In the genomic region with DNA sequence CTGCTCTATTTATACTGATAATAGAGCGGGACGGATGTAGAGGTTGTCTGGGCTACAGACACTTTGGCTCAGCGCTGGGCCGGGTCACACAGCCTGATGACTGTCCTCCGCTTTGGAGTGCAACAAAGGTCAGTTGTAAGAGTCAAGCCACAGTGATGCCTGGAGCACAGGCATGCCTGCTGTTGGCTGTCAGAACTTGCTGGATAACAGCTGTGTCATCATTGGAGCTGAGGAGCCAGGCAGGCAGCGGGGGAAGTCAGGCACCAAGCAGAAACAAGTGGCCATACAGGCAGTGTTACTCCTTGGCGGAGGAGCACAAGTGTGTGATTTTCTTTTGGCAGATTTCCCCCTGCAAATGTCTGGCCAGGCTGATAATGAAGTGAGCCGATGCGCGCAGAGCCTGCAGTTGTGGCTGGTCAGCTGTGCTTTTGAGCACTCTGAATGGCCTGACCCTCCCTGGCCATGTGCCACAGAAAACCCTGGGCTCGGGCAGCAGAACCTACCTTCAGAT, we compare ENCODE assay signal across 8 mouse cellular contexts. TPM values are rescaled to one million over a fixed set of nuclear protein-coding genes. Genes with fewer than 3 reads are reported as not detected.
DNase-seq lines count a peak whose midpoint lies in the region; ATAC-seq and TF ChIP-seq lines count a peak whose summit lies in the region.

No protein-coding gene starts in this region.

- no peaks in the 10 kb centered on the region for H3K9me3 ChIP-seq in hindbrain, postnatal 0 days (ENCODE audit: low read length)
- H3K9me3 ChIP-seq in limb, embryonic 14.5 days (ENCODE audit: control insufficient read depth, low read length), result no peaks in the 10 kb centered on the region
- no peaks in the 10 kb centered on the region for H3K9me3 ChIP-seq in neural tube, embryonic 11.5 days (ENCODE audit: control insufficient read depth, low read length)

- TF ChIP-seq CTCF in hindbrain, postnatal 0 days (IDR thresholded peaks at IDR 0.05; ENCODE audit: low read depth), result no peak

- no peaks in the 10 kb centered on the region for H3K36me3 ChIP-seq in hindbrain, postnatal 0 days (ENCODE audit: insufficient read depth, low read length)
- 0 out of 2 replicates have a peak, but pooled peaks cover 4% of the 10 kb centered on the region for H3K36me3 ChIP-seq in limb, embryonic 14.5 days (ENCODE audit: control insufficient read depth, insufficient read depth, low read length)
- no peaks in the 10 kb centered on the region for H3K36me3 ChIP-seq in neural tube, embryonic 11.5 days (ENCODE audit: control insufficient read depth, insufficient read depth, low read length)

- no peak overlapping the region for H3K4me3 ChIP-seq in hindbrain, postnatal 0 days (ENCODE audit: low read length)
- no peak overlapping the region for H3K4me3 ChIP-seq in limb, embryonic 14.5 days (replicated peaks; ENCODE audit: low read length)
- no peak overlapping the region for H3K4me3 ChIP-seq in neural tube, embryonic 11.5 days (ENCODE audit: low read depth, low read length)

- DNase-seq in cerebellum, adult 9-10 months, result peak; percentile 68
- no peak for DNase-seq in cerebellum, adult 11 months
- peak; percentile 65 to 67 for DNase-seq in cerebellum, postnatal 14 days
- DNase-seq in gastrocnemius, postnatal 14 days, result peak; percentile 78
- peak; percentile 81 for DNase-seq in hindbrain, postnatal 0 days (ENCODE audit: low spot score)
- peak; percentile 49 for DNase-seq in limb, embryonic 14.5 days (ENCODE audit: low spot score)
- DNase-seq in neural tube, embryonic 11.5 days (ENCODE audit: low spot score), result no peak

- WGBS in hindbrain, postnatal 0 days, result 21% methylated on average over 11 of the region's 11 CpGs
- 67% methylated on average over 11 of the region's 11 CpGs for WGBS in limb, embryonic 14.5 days
- 53% methylated on average over 11 of the region's 11 CpGs for WGBS in neural tube, embryonic 11.5 days

- no peak overlapping the region for H3K4me2 ChIP-seq in hindbrain, postnatal 0 days (ENCODE audit: low read depth, low read length)
- H3K4me2 ChIP-seq in limb, embryonic 14.5 days (replicated peaks; ENCODE audit: low read depth, low read length, severe bottlenecking), result no peak overlapping the region
- H3K4me2 ChIP-seq in neural tube, embryonic 11.5 days (ENCODE audit: low read depth), result no peak overlapping the region

- no peak for TF ChIP-seq POLR2A in limb, embryonic 14.5 days (IDR thresholded peaks at IDR 0.05; ENCODE audit: borderline replicate concordance, extremely low read depth, insufficient read depth, insufficient read length)

- intact Hi-C loops in gastrocnemius, postnatal 14 days (cut with DNase I; ENCODE audit: low total_unique reads), result loop anchor here (10.0 kb wide), 1 partner anchor 57 kb away; no protein-coding TSS in a partner anchor

- H3K27me3 ChIP-seq in hindbrain, postnatal 0 days (ENCODE audit: insufficient read depth, low read length), result no peaks in the 10 kb centered on the region
- no peaks in the 10 kb centered on the region for H3K27me3 ChIP-seq in limb, embryonic 14.5 days (ENCODE audit: control insufficient read depth, insufficient read depth, low read length)
- H3K27me3 ChIP-seq in neural tube, embryonic 11.5 days (ENCODE audit: control insufficient read depth, insufficient read depth, low read length), result no peaks in the 10 kb centered on the region

- peak overlapping the region; percentile 45 for H3K27ac ChIP-seq in hindbrain, postnatal 0 days
- H3K27ac ChIP-seq in limb, embryonic 14.5 days (replicated peaks; ENCODE audit: low read depth, low read length), result 0 out of 2 replicates have a peak overlapping the region, but pooled peaks have one; percentile 44
- H3K27ac ChIP-seq in neural tube, embryonic 11.5 days (ENCODE audit: low read depth, low read length), result 0 out of 2 replicates have a peak overlapping the region, but pooled peaks have one; percentile 39

- H3K4me1 ChIP-seq in hindbrain, postnatal 0 days (ENCODE audit: insufficient read depth, low read length), result peaks cover 50% of the 10 kb centered on the region
- H3K4me1 ChIP-seq in limb, embryonic 14.5 days (ENCODE audit: control insufficient read depth, insufficient read depth, low read length), result peaks cover 33% of the 10 kb centered on the region
- H3K4me1 ChIP-seq in neural tube, embryonic 11.5 days (ENCODE audit: control insufficient read depth, insufficient read depth, low read length), result peaks cover 10% of the 10 kb centered on the region

- H3K9ac ChIP-seq in hindbrain, postnatal 0 days (replicated peaks; ENCODE audit: low read length), result no peak overlapping the region
- H3K9ac ChIP-seq in limb, embryonic 14.5 days (ENCODE audit: low read depth, low read length, severe bottlenecking), result no peak overlapping the region
- H3K9ac ChIP-seq in neural tube, embryonic 11.5 days (ENCODE audit: low read length), result no peak overlapping the region

- ATAC-seq in hindbrain, postnatal 0 days, result peak; percentile 78
- peak; percentile 21; the same call in 1 of the 2 replicates for ATAC-seq in limb, embryonic 14.5 days (ENCODE audit: low FRiP score, low read depth)
- ATAC-seq in neural tube, embryonic 11.5 days (ENCODE audit: insufficient read depth, low FRiP score, low TSS enrichment), result no peak
- ATAC-seq in monocyte, adult 5-6 weeks (replicated peaks; ENCODE audit: insufficient number of reproducible peaks, low FRiP score, low TSS enrichment, poor library complexity, severe bottlenecking), result no peak

RNA-seq across cellular contexts. Expression of a gene that starts 25.5 kb away (rescaled TPM):
- total RNA-seq in gastrocnemius, postnatal 14 days (2021), result 1 to 10 TPM; 5.3 to 7.0 TPM
- total RNA-seq in hindbrain, postnatal 0 days (2014; rRNA removed), result 16.7 and 23.6 TPM in 2 replicates
- polyA plus RNA-seq in hindbrain, postnatal 0 days (2015; fragmentation: Nextera tagmentation; extraction: Ambion mirVana), result 23.0 and 23.7 TPM in 2 replicates
- polyA plus RNA-seq in limb, embryonic 14.5 days (2012; rRNA removed), result 25.8 and 31.7 TPM in 2 replicates
- 50.6 and 52.6 TPM in 2 replicates for polyA plus RNA-seq in limb, embryonic 14.5 days (2014; fragmentation: Nextera tagmentation; extraction: Ambion mirVana)
- polyA plus RNA-seq in neural tube, embryonic 11.5 days (2014; fragmentation: Nextera tagmentation; extraction: Ambion mirVana), result 65.7 and 66.5 TPM in 2 replicates
- total RNA-seq in monocyte, adult 5-6 weeks (2017), result 19.4 to 23.2 TPM (median 22.4 TPM) in 3 replicates

Comparison
In these comparisons a context has a peak if more than half of its experiments do, and no peak if none do; other contexts are left out.
1. DNase-seq: peak in cerebellum, adult 9-10 months (single experiment), cerebellum, postnatal 14 days (2 of 2), gastrocnemius, postnatal 14 days (single experiment), hindbrain, postnatal 0 days (single experiment) and limb, embryonic 14.5 days (single experiment); none in cerebellum, adult 11 months (single experiment) and neural tube, embryonic 11.5 days (single experiment).
2. ATAC-seq: peak in hindbrain, postnatal 0 days (single experiment) and limb, embryonic 14.5 days (single experiment); none in neural tube, embryonic 11.5 days (single experiment) and monocyte, adult 5-6 weeks (single experiment).
3. Peak in every context shown above with its lines, with median percentiles within 50 percentile points of each other: H3K27ac ChIP-seq.